Mouse (Mus musculus) cerebellum, adult 2 months (tissue): ENCODE results near the gene Cnnm2. TPM values are rescaled to one million over a fixed set of nuclear protein-coding genes. Genes with fewer than 3 reads are reported as not detected.

Source experiments
- DNase-seq, 2 experiments: peaks; one replicate each; pipeline ENCODE4 v3.0.0; 2021
- H3K27ac ChIP-seq: fragments of 200-500 bp; 2 replicates; pipeline ENCODE4 v1.5.1; 2012; ENCODE audit warnings: low read length, control low read depth, inconsistent platforms; ENCODE audit not compliant: insufficient read depth
- H3K27me3 ChIP-seq: fragments of 200-500 bp; 2 replicates; pipeline ENCODE4 v1.6.1; 2012; ENCODE audit warnings: inconsistent platforms, mild to moderate bottlenecking, low read length, moderate library complexity; ENCODE audit not compliant: control insufficient read depth, insufficient read depth
- H3K4me1 ChIP-seq: fragments of 200-500 bp; 2 replicates; pipeline ENCODE4 v1.6.1; 2011; ENCODE audit warnings: low read length; ENCODE audit not compliant: control insufficient read depth, insufficient read depth
- H3K4me3 ChIP-seq: fragments of 200-500 bp; replicated peaks from 2 replicates; pipeline ENCODE3; 2011; ENCODE audit warnings: mild to moderate bottlenecking, low read depth, low read length, control low read depth; ENCODE audit not compliant: insufficient read depth
- CTCF ChIP-seq: fragments of 200-500 bp; IDR thresholded peaks from 2 replicates; pipeline ENCODE4 v1.5.1; 2011; ENCODE audit warnings: low read depth, mild to moderate bottlenecking, control low read depth, low read length, moderate library complexity, borderline replicate concordance; ENCODE audit not compliant: insufficient read depth
- POLR2A ChIP-seq: fragments of 200-500 bp; IDR thresholded peaks from 2 replicates; pipeline ENCODE4 v1.6.1; 2011; ENCODE audit warnings: low read length, control low read depth, borderline replicate concordance; ENCODE audit not compliant: insufficient read depth
- WGBS: fragments of 180-500 bp; shearing (Covaris S2); methylation state at CpG from one replicate; pipeline ENCODE4 v1.1.7; 2018; 5-methylcytosine and 5-hydroxymethylcytosine counted together
- polyA plus RNA-seq: library from polyadenylated mRNA; depleted of rRNA; stranded (reverse); fragments of >200 nt; gene quantifications from 2 replicates; pipeline ENCODE4 v1.2.3, GENCODE M21; 2012

Gene Cnnm2
- polyA plus RNA-seq, 1 experiment, result 31.2 TPM

- TF ChIP-seq POLR2A (no peak), CTCF (peak; percentile 48; the same call in 1 of the 2 replicates)
- H3K27ac ChIP-seq, result no peak overlapping the region
- no peak overlapping the region for H3K4me3 ChIP-seq
- no peaks in the 10 kb centered on the region for H3K27me3 ChIP-seq
- no peak for DNase-seq
- whole genome bisulfite sequencing, result 60% methylated on average over 9 of the region's 9 CpGs
- no peaks in the 10 kb centered on the region for H3K4me1 ChIP-seq
Observed at GRCm38 (mm10) chr19:46857277-46857989, 96.0 kb downstream of the Cnnm2 start.

GRCm38 (mm10) chr19:46858200-46858599 is 96.8 kb downstream of the Cnnm2 start:
- H3K4me3 ChIP-seq, result no peak overlapping the region
- TF ChIP-seq POLR2A (no peak), CTCF (no peak)
- no peaks in the 10 kb centered on the region for H3K27me3 ChIP-seq
- peaks cover under 1% of the 10 kb centered on the region; the same call in 1 of the 2 replicates for H3K4me1 ChIP-seq
- WGBS, result 68% methylated on average over 7 of the region's 7 CpGs
- DNase-seq, result no peak
- H3K27ac ChIP-seq, result no peak overlapping the region

GRCm38 (mm10) chr19:46862556-46862955 is 101.2 kb downstream of the Cnnm2 start:
- WGBS, result 65% methylated on average over 3 of the region's 3 CpGs
- Histone ChIP-seq H3K4me1 (peaks cover 8% of the 10 kb centered on the region), H3K27ac (no peak overlapping the region), H3K27me3 (no peaks in the 10 kb centered on the region), H3K4me3 (no peak overlapping the region)
- DNase-seq, result no peak
- no peak for TF ChIP-seq CTCF
- no peak for TF ChIP-seq POLR2A

- peak; percentile 61 to 78 for DNase-seq
- no peaks in the 10 kb centered on the region for H3K27me3 ChIP-seq
- H3K4me1 ChIP-seq, result peaks cover 8% of the 10 kb centered on the region
- no peak overlapping the region for H3K27ac ChIP-seq
- WGBS, result 53% methylated on average over 17 of the region's 17 CpGs
- no peak overlapping the region for H3K4me3 ChIP-seq
- TF ChIP-seq POLR2A (no peak), CTCF (no peak)
Observed at GRCm38 (mm10) chr19:46863236-46863927, 102.0 kb downstream of the Cnnm2 start.

GRCm38 (mm10) chr19:46864079-46864478 is 102.7 kb downstream of the Cnnm2 start:
- WGBS, result 83% methylated on average over 6 of the region's 6 CpGs
- no peak overlapping the region for H3K4me3 ChIP-seq
- TF ChIP-seq CTCF, result no peak
- no peak for TF ChIP-seq POLR2A

GRCm38 (mm10) chr19:46864731-46865331 is 103.4 kb downstream of the Cnnm2 start:
- DNase-seq, result no peak
- Histone ChIP-seq H3K4me3 (no peak overlapping the region), H3K27me3 (no peaks in the 10 kb centered on the region), H3K4me1 (peaks cover 8% of the 10 kb centered on the region), H3K27ac (no peak overlapping the region)
- WGBS, result 74% methylated on average over 6 of the region's 6 CpGs
- TF ChIP-seq POLR2A (no peak), CTCF (no peak)

More at GRCm38 (mm10) chr19:46864079-46864478, 102.7 kb downstream of the Cnnm2 start:
- no peak for DNase-seq
- Histone ChIP-seq H3K27ac (no peak overlapping the region), H3K4me1 (peaks cover 8% of the 10 kb centered on the region), H3K27me3 (no peaks in the 10 kb centered on the region)

- peaks cover 8% of the 10 kb centered on the region for H3K4me1 ChIP-seq
- H3K4me3 ChIP-seq, result no peak overlapping the region
- WGBS, result 86% methylated on average over 4 of the region's 4 CpGs
- H3K27me3 ChIP-seq, result no peaks in the 10 kb centered on the region
- TF ChIP-seq CTCF (no peak), POLR2A (no peak)
- no peak for DNase-seq
- no peak overlapping the region for H3K27ac ChIP-seq
Observed at GRCm38 (mm10) chr19:46865381-46865780, 104.0 kb downstream of the Cnnm2 start.

GRCm38 (mm10) chr19:46869049-46869448 is 107.7 kb downstream of the Cnnm2 start:
- peaks cover 3% of the 10 kb centered on the region; the same call in 1 of the 2 replicates for H3K4me1 ChIP-seq
- WGBS, result 66% methylated on average over 11 of the region's 11 CpGs
- no peaks in the 10 kb centered on the region for H3K27me3 ChIP-seq
- TF ChIP-seq CTCF (no peak), POLR2A (no peak)
- H3K4me3 ChIP-seq, result no peak overlapping the region
- no peak for DNase-seq
- H3K27ac ChIP-seq, result no peak overlapping the region
